Mouse (Mus musculus): ENCODE results near the gene Arpc5l.

GRCm38 (mm10) chr2:39004372-39004771 is 776 bp upstream of the Arpc5l start:
- TF ChIP-seq CTCF (IDR thresholded peaks at IDR 0.05; ENCODE audit: extremely low read depth, insufficient read length, insufficient replicate concordance, low read depth, low read length), result no peak
- TF ChIP-seq POLR2A (IDR thresholded peaks at IDR 0.05; ENCODE audit: low read depth, low read length), result no peak

Measured in small intestine, adult 2 months (tissue).